Mouse (Mus musculus): Measurements from ENCODE around the gene Hadha. TPM values are rescaled to one million over a fixed set of nuclear protein-coding genes. Genes with fewer than 3 reads are reported as not detected.

Gene Hadha
- polyA plus RNA-seq, 1 experiment from 2014 or later: 135 TPM

DNA sequence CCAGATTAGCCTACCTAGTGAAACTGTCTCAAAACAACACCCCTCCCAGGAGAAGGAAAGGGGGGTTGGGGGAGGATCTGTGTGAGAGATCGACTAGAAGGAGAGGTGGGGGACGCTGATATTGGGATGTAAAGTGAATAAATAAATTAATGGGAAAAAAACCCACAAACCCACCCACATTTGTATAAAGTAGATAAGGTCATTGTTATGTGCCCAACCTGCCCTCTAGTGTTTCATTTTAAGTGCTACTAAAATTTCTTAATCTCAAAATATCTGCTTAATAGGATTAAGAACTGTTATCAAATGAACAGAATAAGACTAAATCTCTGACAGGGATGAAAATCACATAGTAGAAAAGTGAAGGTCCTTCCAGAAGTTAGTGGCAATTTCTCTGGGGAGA lies 60.6 kb downstream of the Hadha start:
- H3K9me3 ChIP-seq: no peaks in the 10 kb centered on the region
- H3K9ac ChIP-seq: no peak overlapping the region
- WGBS: 46% methylated on average over 2 of the region's 2 CpGs
- H3K4me3 ChIP-seq: no peak overlapping the region
- H3K36me3 ChIP-seq: no peaks in the 10 kb centered on the region
- H3K27ac ChIP-seq: no peak overlapping the region
- no peaks in the 10 kb centered on the region for H3K4me1 ChIP-seq
- H3K27me3 ChIP-seq: no peaks in the 10 kb centered on the region
- no peak overlapping the region for H3K4me2 ChIP-seq (replicated peaks)
- no peak for ATAC-seq (ENCODE audit: insufficient number of reproducible peaks, insufficient read depth, low FRiP score, low TSS enrichment)

DNA sequence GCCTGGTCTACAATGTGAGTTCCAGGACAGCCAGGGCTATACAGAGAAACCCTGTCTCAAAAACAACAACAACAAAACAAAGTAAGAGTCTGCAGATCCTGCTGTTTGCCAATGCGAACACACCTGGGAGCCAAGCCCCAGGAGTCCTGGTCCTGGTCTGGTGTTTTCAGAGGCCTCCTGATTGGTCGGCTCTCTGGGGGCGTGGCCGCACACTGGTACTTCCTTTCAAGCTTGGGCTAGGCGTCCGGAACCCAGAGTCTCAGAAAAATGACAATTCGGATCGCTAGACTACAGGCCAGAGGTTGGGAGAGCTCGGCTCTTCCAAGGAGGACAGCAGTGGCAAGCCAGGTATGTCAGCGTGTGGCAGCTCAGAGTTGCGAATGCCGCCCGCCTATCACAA lies 62.3 kb downstream of the Hadha start:
- no peak overlapping the region for H3K4me3 ChIP-seq
- no peak overlapping the region for H3K4me2 ChIP-seq (replicated peaks)
- H3K27me3 ChIP-seq: no peaks in the 10 kb centered on the region
- no peaks in the 10 kb centered on the region for H3K4me1 ChIP-seq
- H3K36me3 ChIP-seq: no peaks in the 10 kb centered on the region
- H3K9me3 ChIP-seq: no peaks in the 10 kb centered on the region
- no peak overlapping the region for H3K9ac ChIP-seq
- WGBS: 63% methylated on average over 13 of the region's 13 CpGs
- ATAC-seq (ENCODE audit: insufficient number of reproducible peaks, insufficient read depth, low FRiP score, low TSS enrichment): no peak
- no peak overlapping the region for H3K27ac ChIP-seq

DNA sequence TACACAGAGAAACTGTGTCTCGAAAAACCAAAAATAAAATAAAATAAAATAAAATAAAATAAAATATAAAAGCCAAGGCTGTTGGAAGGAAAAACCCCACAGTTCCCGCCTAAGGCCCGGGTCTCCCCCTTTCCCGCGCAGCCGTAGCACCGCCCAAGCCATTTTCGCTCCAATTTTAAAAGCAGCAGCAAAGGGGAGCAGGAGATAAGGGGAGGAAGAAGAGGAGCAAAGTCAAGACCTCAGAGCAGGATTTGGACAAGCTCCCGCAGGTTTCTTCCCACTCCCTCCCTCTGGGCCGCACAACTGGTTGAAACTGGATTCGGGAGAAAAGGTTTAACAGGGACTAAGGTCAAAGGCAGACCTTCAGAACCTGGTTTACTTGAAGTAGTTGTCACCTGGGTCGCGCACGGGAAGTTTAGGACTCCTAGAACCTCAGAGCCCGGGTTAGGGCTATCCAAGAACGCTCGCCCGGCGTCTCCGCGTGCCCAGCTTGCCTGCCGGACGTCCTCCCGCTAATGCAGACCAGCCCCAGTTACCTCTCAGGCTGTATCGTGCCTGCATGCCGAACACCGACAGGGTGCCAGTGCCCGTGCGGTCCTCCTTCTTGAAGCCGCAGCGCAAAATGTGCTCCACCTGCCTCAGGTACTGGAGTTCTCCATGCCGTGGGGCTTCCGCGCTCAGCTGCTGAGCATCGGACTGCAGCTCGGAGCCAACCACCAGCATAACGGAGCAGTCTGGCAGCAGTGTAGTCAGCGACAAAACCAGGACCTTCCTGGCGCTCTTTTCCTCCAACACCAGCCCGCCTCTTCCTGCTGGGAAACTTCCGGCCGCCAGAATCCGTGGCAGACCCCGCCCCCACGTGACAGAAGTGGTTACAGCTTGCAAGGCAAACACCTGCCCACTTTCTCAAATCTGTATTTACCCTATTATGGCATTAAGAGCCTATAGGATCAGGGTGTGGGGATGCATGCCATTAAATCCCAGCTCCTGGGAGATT lies 81.8 kb downstream of the Hadha start, which contains the start of gene Tyms:
Gene Tyms (minus strand): TSS at position 793 of the 997 bp plus-strand sequence.
- peak within 1 kb of the TSS; percentile 72 for H3K9ac ChIP-seq
- no peaks in the 10 kb centered on the region for H3K9me3 ChIP-seq
- peak within 1 kb of the TSS; percentile 58 for H3K4me2 ChIP-seq (replicated peaks)
- H3K4me1 ChIP-seq: peaks cover 9% of the 10 kb centered on the region
- H3K27me3 ChIP-seq: no peaks in the 10 kb centered on the region
- peak; percentile 90 for ATAC-seq (ENCODE audit: insufficient number of reproducible peaks, insufficient read depth, low FRiP score, low TSS enrichment)
- peak within 1 kb of the TSS; percentile 74 for H3K4me3 ChIP-seq
- WGBS: 3% methylated on average over 45 of the region's 45 CpGs
- peak within 1 kb of the TSS; percentile 85 for H3K27ac ChIP-seq
- H3K36me3 ChIP-seq: peaks cover 24% of the 10 kb centered on the region

DNA sequence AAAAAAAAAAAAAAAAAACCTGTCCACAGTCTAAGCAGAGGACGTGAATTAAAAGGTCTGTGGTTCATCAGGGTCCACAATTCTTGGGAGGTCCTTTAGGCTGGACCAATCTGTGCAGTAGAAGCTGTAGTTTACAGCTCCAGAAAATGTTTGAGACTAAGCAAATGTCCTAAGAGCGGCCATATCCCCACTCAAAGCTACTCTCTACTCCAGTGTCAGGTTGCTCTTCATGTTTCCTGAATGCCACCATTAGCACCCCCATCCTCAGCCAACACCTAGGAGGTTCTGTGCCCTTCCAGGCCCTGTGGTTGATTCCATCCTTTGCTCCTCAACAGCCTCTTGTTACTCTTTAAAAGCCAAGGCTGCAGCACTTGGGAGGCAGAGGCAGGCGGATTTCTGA lies 82.6 kb downstream of the Hadha start:
- H3K4me2 ChIP-seq (replicated peaks): peak overlapping the region; percentile 58
- 51% methylated on average over 3 of the region's 3 CpGs for WGBS
- no peaks in the 10 kb centered on the region for H3K9me3 ChIP-seq
- peaks cover 32% of the 10 kb centered on the region for H3K36me3 ChIP-seq
- 0 out of 2 replicates have a peak, but pooled peaks have one; percentile 37 for ATAC-seq (ENCODE audit: insufficient number of reproducible peaks, insufficient read depth, low FRiP score, low TSS enrichment)
- H3K4me1 ChIP-seq: peaks cover 9% of the 10 kb centered on the region
- peak overlapping the region; percentile 74 for H3K4me3 ChIP-seq
- no peak overlapping the region for H3K27ac ChIP-seq
- H3K27me3 ChIP-seq: no peaks in the 10 kb centered on the region
- peak overlapping the region; percentile 72 for H3K9ac ChIP-seq

DNA sequence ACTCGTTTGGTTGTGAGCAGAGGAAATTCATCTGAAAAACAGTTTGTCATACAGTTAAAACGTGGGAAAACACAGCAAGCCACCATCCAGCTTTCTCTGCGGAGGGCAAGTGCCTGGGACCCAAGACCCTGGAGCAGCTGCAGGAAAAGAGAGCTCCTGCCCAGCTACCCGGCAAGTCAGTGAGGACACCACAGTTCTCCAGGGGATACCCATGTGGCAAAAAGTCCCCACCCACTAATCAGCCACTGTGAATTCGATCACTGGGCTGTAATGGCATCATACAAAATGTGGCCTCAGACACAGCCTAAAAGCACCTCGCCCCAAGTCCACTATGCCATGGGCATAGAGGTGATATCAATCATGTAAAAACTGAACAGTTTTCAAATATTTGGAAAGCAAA lies 83.3 kb downstream of the Hadha start:
- no peak overlapping the region for H3K27ac ChIP-seq
- H3K9ac ChIP-seq: peak overlapping the region; percentile 38
- H3K36me3 ChIP-seq: peaks cover 33% of the 10 kb centered on the region
- peak overlapping the region; percentile 74; the same call in 1 of the 2 replicates for H3K4me3 ChIP-seq
- no peaks in the 10 kb centered on the region for H3K27me3 ChIP-seq
- peak overlapping the region; percentile 58 for H3K4me2 ChIP-seq (replicated peaks)
- H3K9me3 ChIP-seq: no peaks in the 10 kb centered on the region
- ATAC-seq (ENCODE audit: insufficient number of reproducible peaks, insufficient read depth, low FRiP score, low TSS enrichment): no peak
- 78% methylated on average over 6 of the region's 6 CpGs for WGBS
- H3K4me1 ChIP-seq: peaks cover 9% of the 10 kb centered on the region

MicroRNAs within 50 kb of the gene (microRNA counts, 519-probe panel; counts per million panel counts)
- microRNA mmu-miR-1960: 3,964 counts per million, percentile 77 among the panel's probes with 10 or more counts

Small RNA genes lying within 50 kb of the gene (microRNA-seq; reads per million reads assigned to microRNA genes)
- 1.1 reads per million for gene Mir1960

Other genes with a start within 250 kb of the Hadha start
- gene Il6, start 142.0 kb downstream of the Hadha start, polyA plus RNA-seq (2016; fragmentation: Nextera tagmentation; extraction: Ambion mirVana): not detected in 2 replicates
- gene Tyms, start 81.5 kb downstream of the Hadha start, polyA plus RNA-seq (2016; fragmentation: Nextera tagmentation; extraction: Ambion mirVana): 279 and 288 TPM in 2 replicates
- gene Garem2, start 50.0 kb downstream of the Hadha start, polyA plus RNA-seq (2016; fragmentation: Nextera tagmentation; extraction: Ambion mirVana): 2.1 and 3.1 TPM in 2 replicates
- 0.33 and 0.61 TPM in 2 replicates for gene 3110082J24Rik, start 49.1 kb downstream of the Hadha start, polyA plus RNA-seq (2016; fragmentation: Nextera tagmentation; extraction: Ambion mirVana)
- 121 and 124 TPM in 2 replicates for gene Hadhb, start 86 bp upstream of the Hadha start, polyA plus RNA-seq (2016; fragmentation: Nextera tagmentation; extraction: Ambion mirVana)
- gene Adgrf3, start 50.6 kb upstream of the Hadha start, polyA plus RNA-seq (2016; fragmentation: Nextera tagmentation; extraction: Ambion mirVana): 0.18 TPM in 1 of 2 replicates, not detected in the other
- gene Selenoi, start 77.4 kb upstream of the Hadha start, polyA plus RNA-seq (2016; fragmentation: Nextera tagmentation; extraction: Ambion mirVana): 19.1 and 19.6 TPM in 2 replicates
- 0.58 TPM in 1 of 2 replicates, not detected in the other for gene Drc1, start 126.2 kb upstream of the Hadha start, polyA plus RNA-seq (2016; fragmentation: Nextera tagmentation; extraction: Ambion mirVana)